Mouse (Mus musculus): Measurements from ENCODE around the gene Coro1a. TPM values are rescaled to one million over a fixed set of nuclear protein-coding genes. Genes with fewer than 3 reads are reported as not detected.

Gene Coro1a
- 1 to 10 TPM; 4.1 to 4.4 TPM for polyA plus RNA-seq (2012; fragmentation: generic; extraction: Trizol)

GRCm38 (mm10) chr7:126707442-126708174 lies at the start of gene Coro1a:
TSS of gene Coro1a (minus strand) at chr7:126707787.

GRCm38 (mm10) chr7:126695631-126696207 lies 11.9 kb downstream of the Coro1a start, which contains the start of gene Slx1b:
TSS of gene Slx1b (minus strand) at chr7:126695784.

GRCm38 (mm10) chr7:126695210-126695611 lies 12.4 kb downstream of the Coro1a start, which contains the start of gene Bola2:
TSS of gene Bola2 (plus strand) at chr7:126695401.

GRCm38 (mm10) chr7:126676207-126676606 lies 31.4 kb downstream of the Coro1a start, which contains the start of gene Sult1a1:
TSS of gene Sult1a1 (minus strand) at chr7:126676432.

Other genes starting within 250 kb of the Coro1a start
- under 1 TPM; 0.06 to 0.48 TPM for gene Atp2a1, start 244.7 kb downstream of the Coro1a start, polyA plus RNA-seq (2012; fragmentation: generic; extraction: Trizol)
- gene Sh2b1, start 232.4 kb downstream of the Coro1a start, polyA plus RNA-seq (2012; fragmentation: generic; extraction: Trizol): 10 to 100 TPM; 10.5 to 37.6 TPM
- gene Tufm, start 220.4 kb downstream of the Coro1a start, polyA plus RNA-seq (2012; fragmentation: generic; extraction: Trizol): 100 to 1,000 TPM; 113 to 212 TPM
- 10 to 100 TPM; 26.2 to 51.5 TPM for gene Atxn2l, start 204.3 kb downstream of the Coro1a start, polyA plus RNA-seq (2012; fragmentation: generic; extraction: Trizol)
- 100 to 1,000 TPM in 1 of 2 experiments, 10 to 100 TPM in 1; 71.1 to 121 TPM for gene Eif3c, start 141.4 kb downstream of the Coro1a start, polyA plus RNA-seq (2012; fragmentation: generic; extraction: Trizol)
- gene Apobr, start 122.8 kb downstream of the Coro1a start, polyA plus RNA-seq (2012; fragmentation: generic; extraction: Trizol): under 1 TPM; 0.28 to 0.60 TPM
- gene Cln3, start 122.0 kb downstream of the Coro1a start, polyA plus RNA-seq (2012; fragmentation: generic; extraction: Trizol): under 1 TPM; 0.26 to 0.27 TPM
- not detected for gene Il27, start 112.8 kb downstream of the Coro1a start, polyA plus RNA-seq (2012; fragmentation: generic; extraction: Trizol)
- gene Nupr1, start 76.9 kb downstream of the Coro1a start, polyA plus RNA-seq (2012; fragmentation: generic; extraction: Trizol): 100 to 1,000 TPM in 1 of 2 experiments, 10 to 100 TPM in 1; 12.1 to 109 TPM
- gene Sgf29, start 58.5 kb downstream of the Coro1a start, polyA plus RNA-seq (2012; fragmentation: generic; extraction: Trizol): 10 to 100 TPM; 24.3 to 64.3 TPM
- 10 to 100 TPM in 1 of 2 experiments, under 1 TPM in 1; 0.02 to 11.3 TPM for gene Sult1a1, start 31.4 kb downstream of the Coro1a start, polyA plus RNA-seq (2012; fragmentation: generic; extraction: Trizol)
- 100 to 1,000 TPM in 1 of 2 experiments, 10 to 100 TPM in 1; 72.6 to 201 TPM for gene Bola2, start 12.4 kb downstream of the Coro1a start, polyA plus RNA-seq (2012; fragmentation: generic; extraction: Trizol)
- 1 to 10 TPM; 5.3 to 7.8 TPM for gene Slx1b, start 12.0 kb downstream of the Coro1a start, polyA plus RNA-seq (2012; fragmentation: generic; extraction: Trizol)
- 100 to 1,000 TPM; 144 to 277 TPM for gene Mapk3, start 51.8 kb upstream of the Coro1a start, polyA plus RNA-seq (2012; fragmentation: generic; extraction: Trizol)
- 1 to 10 TPM in 1 of 2 experiments, under 1 TPM in 1; 0.20 to 4.2 TPM for gene Gdpd3, start 58.5 kb upstream of the Coro1a start, polyA plus RNA-seq (2012; fragmentation: generic; extraction: Trizol)
- gene Ypel3, start 69.2 kb upstream of the Coro1a start, polyA plus RNA-seq (2012; fragmentation: generic; extraction: Trizol): 100 to 1,000 TPM in 1 of 2 experiments, 10 to 100 TPM in 1; 18.7 to 138 TPM
- under 1 TPM; 0.01 to 0.58 TPM for gene Tbx6, start 73.7 kb upstream of the Coro1a start, polyA plus RNA-seq (2012; fragmentation: generic; extraction: Trizol)
- gene Ppp4c, start 84.7 kb upstream of the Coro1a start, polyA plus RNA-seq (2012; fragmentation: generic; extraction: Trizol): 100 to 1,000 TPM; 126 TPM
- under 1 TPM; 0.08 TPM for gene Fam57b, start 89.9 kb upstream of the Coro1a start, polyA plus RNA-seq (2012; fragmentation: generic; extraction: Trizol)
- gene 4930451I11Rik, start 123.9 kb upstream of the Coro1a start, polyA plus RNA-seq (2012; fragmentation: generic; extraction: Trizol): not detected
- gene Doc2a, start 139.6 kb upstream of the Coro1a start, polyA plus RNA-seq (2012; fragmentation: generic; extraction: Trizol): not detected
- 10 to 100 TPM; 10.8 to 24.2 TPM for gene Hirip3, start 154.2 kb upstream of the Coro1a start, polyA plus RNA-seq (2012; fragmentation: generic; extraction: Trizol)
- 10 to 100 TPM; 65.9 to 98.4 TPM for gene Ino80e, start 154.6 kb upstream of the Coro1a start, polyA plus RNA-seq (2012; fragmentation: generic; extraction: Trizol)
- gene Taok2, start 176.9 kb upstream of the Coro1a start, polyA plus RNA-seq (2012; fragmentation: generic; extraction: Trizol): 10 to 100 TPM; 10.1 to 53.2 TPM
- 10 to 100 TPM; 27.0 to 35.9 TPM for gene Tmem219, start 215.1 kb upstream of the Coro1a start, polyA plus RNA-seq (2012; fragmentation: generic; extraction: Trizol)
- gene Kctd13, start 221.1 kb upstream of the Coro1a start, polyA plus RNA-seq (2012; fragmentation: generic; extraction: Trizol): 10 to 100 TPM in 1 of 2 experiments, 1 to 10 TPM in 1; 5.7 to 11.3 TPM
- gene Asphd1, start 241.8 kb upstream of the Coro1a start, polyA plus RNA-seq (2012; fragmentation: generic; extraction: Trizol): under 1 TPM; 0.02 to 0.05 TPM
- under 1 TPM; 0.04 to 0.25 TPM for gene Sez6l2, start 242.8 kb upstream of the Coro1a start, polyA plus RNA-seq (2012; fragmentation: generic; extraction: Trizol)

Data from C3H10T1/2 (cell line).